Mouse (Mus musculus) cerebellum, adult 9-11 months (tissue): ENCODE data around the gene Shisal2a.
A peak's percentile ranks its signal among the peaks of the same experiment; 100 is the strongest.

Source experiments
- DNase-seq: peaks from one replicate; pipeline ENCODE4 v3.0.0; 2022

Gene Shisal2a

DNA sequence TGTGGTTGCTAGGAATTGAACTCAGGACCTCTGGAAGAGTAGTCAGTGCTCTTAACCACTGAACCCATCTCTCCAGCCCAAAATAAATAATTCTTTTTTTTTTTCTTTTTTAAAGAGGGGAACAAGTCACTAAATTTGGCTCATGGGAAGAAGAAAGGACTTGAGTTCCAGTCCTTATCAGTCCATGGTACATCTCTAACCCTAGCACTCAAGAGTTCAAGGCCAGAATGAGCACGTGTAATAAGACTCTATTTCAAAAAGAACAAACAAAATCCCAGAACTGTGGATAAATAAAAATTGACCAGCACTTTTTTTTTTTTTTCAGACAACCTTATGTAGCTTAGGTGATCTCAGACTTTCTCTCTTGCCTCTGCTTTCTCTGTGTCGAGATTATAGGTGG, 46.4 kb downstream of the Shisal2a start:
- DNase-seq: no peak

DNA sequence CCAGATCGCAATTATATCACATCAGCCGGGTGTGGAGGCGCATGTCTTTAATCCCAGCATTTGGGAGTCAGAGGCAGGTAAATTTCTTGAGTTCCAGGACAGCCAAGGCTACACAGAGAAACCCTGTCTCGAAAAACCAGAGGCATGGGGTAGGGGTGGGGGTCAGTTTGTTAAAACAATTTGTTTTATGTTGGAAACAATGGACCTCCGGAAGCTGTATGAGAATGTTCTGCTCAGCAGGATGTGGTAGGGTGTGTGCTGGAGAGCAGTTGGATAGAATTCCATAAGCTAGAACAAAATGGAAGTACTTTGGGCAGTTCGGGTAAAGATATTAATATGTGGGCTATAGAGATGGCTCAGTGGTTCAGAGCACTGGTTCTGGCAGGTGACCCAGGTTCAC, 47.7 kb downstream of the Shisal2a start:
- no peak for DNase-seq

DNA sequence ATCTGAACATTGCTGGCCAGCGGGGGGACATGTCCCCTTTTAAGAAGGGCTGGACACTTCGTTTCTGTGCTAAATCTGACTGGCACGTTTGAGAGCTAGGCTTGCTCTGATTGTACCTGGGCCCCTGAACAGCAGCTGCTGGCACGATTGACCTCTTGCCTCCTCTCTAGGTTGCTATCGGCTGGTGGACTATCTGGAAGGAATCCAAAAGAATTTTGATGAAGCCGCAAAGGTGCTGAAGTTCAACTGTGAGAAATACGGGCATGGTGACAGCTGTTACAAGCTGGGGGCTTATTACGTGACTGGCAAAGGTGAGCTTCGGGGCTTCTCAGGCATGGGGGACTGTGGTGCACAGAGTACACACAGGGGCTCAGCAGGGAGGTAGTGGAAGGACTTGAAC, 51.1 kb downstream of the Shisal2a start:
- peak; percentile 24 for DNase-seq

DNA sequence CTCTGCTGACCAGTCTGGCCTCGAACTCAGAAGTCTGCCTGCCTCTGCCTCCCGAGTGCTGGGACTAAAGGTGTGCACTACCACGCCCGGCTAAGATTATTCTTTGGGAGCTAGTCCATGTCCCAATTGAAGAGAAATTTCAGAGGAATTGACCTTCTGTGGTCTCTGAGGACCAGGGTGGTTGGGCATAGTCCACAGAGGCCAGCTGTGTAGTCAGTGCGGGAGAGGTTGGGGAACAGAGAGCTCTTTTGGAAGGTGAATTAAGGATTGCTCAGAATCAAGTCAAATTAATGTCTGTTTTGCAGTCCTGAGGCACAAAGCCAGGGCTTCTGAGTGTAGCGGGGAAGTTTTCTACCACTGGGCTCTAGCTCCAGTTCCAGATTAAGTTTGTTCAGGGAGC, 53.3 kb downstream of the Shisal2a start:
- peak; percentile 26 for DNase-seq

DNA sequence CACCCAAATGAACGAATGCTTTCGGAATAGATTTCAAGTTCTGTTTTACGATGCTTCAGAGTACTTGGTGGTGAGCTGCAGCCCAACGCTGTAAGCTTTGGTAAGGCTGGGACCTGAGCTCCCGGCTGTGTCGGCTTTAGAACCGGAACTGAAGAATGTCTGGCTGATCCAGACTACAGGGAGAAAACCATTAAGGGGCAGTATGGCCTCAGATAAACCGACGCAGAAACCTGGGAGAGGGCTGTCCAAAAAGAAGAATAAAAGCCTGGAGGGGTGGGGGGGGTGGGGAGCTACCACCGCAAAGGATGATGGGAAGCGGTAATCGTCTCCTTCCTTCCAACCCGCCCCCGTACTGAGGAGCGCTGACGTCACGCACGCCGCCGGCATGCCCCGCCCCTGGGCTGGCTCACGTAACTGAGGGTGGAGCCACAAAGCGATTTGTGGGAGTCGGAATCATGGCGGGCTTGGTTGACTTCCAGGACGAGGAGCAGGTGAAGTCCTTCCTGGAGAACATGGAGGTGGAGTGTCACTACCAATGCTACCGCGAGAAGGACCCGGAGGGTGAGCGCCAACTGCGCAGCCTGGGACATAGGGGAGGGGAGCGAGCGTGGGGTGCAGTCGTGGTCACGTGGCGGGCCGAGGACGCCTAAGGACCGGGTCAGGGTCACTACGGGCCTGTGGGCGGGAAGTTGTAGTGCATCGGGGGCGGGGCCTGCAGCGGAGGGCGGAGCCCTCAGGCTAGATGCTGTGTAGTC, 55.2 kb downstream of the Shisal2a start, which contains the start of gene Coa7:
Gene Coa7 (plus strand): TSS at position 411 of the 755 bp plus-strand sequence.
- DNase-seq: peak; percentile 98

DNA sequence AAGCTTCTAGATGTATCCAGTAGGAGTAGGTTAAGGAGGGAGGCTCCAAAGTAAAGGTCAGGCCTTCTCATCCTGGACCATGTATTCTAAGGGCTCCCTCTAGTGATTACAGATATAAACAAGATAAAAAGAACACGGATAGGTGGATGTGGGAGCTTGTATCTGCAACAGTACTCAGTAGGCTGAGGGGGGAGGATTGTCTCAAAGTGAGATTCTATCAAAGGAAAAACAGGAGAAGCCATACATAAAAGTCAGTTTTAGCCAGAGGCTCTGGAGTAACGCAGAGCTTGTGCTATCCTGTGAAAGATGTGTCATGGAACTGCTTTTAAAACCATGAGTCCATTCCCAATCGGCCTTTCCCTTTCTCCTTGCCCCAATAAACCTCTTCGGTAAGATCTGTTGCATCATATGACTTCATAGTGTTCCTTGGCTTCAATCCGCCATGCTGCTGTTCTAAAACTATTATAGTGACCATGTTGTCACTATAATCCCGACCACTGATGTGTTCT, 56.0 kb downstream of the Shisal2a start:
- DNase-seq: peak; percentile 59

DNA sequence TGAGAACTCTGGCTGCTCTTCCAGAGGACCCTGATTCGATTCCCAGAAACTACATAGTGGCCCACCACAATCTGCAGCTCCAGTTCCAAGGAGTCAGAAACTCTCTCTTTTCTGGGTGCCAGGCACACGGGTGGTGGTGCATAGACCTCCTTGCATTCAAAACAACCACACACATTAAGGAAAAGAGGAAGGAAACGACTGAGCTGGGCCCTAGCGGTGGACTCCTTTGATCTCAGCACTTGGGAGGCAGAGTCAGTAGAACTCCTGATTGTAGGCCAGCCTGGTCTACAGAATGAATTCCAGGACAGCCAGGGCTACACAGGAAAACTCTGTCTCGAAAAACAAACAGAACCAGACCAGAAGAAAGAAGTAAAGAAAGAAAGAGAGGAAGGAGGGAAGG, 59.6 kb downstream of the Shisal2a start:
- DNase-seq: no peak

DNA sequence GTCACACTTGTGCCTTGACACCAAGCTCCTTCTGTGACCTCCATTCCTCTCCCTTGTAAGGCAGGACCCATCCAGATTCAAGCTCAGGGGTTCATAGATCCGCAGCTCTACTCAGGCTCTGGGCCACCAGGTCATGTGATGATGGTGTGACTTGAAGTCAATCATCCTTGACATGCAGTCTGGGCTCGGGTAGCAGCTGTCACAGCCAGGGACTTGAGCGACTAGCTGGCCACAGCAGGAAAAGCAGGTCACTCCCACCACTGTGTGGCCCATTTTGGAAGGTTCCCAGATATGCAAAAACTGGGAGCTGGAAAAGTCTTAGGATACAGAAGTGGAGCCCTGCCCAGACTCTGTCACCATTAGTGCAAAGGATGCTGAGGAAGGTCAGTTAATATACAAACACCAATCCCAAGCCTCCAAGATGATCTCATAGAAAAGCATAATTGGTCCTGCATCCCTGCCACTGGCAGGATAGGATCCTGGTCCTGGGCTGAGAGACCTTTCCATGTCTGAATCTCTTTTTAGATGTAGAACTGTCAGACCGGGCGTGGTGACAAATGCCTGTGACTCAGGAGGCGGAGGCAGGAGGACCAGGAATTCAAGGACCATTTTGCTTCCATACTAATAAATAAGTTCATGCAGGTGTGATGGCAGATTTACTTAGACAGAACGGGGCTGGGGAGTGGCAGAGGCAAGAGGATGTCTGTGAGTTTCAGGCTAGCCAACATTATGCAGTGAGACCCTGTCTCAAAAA, 62.3 kb downstream of the Shisal2a start:
- DNase-seq: no peak

DNA sequence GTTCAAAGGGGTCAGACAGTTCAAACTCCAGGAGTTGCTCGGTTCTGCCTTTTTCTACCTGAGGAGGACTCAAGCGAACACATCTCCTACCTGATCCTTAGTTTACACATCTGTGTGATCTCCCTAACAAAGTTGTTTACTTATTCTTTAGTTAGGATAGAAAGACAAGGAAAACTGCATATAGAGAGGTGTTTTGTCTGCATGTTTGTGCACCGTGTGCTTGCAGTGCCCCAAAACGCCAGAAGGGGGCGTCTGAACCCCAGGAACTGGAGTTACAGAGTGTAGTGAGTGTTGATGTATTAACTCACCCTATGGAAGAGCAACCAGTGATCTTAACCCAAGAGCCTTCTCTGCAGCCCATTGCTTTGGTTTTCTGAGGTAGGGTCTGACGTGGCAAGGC, 63.4 kb downstream of the Shisal2a start:
- no peak for DNase-seq

DNA sequence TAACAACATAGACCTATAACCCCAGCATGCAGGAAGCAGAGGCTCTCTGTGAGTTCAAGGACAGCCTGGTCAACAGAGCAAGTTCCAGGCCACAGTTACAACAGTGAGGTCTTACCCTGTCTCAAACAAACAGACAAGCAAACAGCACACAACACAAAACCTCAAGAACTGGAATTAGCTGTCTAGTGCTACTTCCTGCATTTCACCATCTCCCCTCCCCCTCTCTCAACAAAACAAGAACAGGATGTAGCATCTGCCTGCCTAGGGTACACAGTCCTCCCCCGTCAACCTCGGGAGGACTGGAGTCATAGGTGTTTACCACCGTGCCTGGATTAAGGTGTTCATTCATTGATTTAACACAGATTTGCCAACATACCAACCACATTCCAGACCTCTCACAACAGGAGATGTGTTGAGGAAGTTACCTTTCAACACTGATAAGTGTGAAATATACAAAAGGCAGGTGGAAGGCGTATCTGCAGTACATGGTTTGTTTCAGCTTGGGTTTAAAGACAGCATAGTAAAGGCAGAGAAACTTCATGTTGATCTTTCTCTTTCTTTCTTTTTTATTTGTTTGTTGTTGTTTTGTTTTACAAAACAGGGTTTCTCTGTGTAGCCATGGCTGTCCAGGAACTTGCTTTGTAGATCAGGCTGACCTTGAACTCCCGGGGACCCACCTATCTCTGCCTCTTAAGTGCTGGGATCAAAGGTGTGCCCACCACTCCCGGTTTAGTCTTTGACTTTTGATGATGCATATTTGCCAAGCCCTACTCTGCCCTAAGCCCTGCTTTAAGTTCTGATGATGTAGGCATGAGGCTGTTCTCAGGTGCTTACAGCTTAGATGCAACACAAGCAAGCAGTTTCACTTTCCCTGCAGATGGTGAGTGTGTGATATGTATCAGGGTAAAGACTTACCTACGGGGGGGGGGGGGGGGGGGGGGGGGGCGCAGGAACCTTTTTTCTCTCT, 64.2 kb downstream of the Shisal2a start:
- no peak for DNase-seq
